Mouse (Mus musculus): ENCODE measurements at regions not wholly inside any gene's neighbourhood (a gene's known extent, or its start where the extent isn't known, plus 50 kb on each side); places are given as distances from the start of the nearest gene placed in this dataset.

DNA sequence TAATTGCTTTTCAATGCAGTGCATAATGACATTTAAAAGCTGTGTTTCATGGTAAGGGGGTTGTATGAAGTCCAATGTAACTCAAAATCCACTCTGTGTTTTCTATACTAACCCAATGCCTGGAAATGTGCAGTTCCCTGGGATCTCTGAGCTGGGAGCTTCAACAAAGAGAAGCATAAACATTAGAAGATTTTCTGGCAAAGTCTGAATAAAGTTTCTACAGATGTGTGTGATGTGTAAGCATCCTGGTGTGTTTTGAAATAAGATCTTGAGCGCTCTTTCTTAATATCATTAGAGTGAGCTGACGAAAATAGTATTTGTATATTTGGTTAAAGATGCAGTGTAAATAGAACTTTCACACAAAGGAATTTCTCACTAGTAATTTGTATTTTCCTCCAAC lies 212.2 kb upstream of the Ferd3l start:
- no peak for DNase-seq

DNA sequence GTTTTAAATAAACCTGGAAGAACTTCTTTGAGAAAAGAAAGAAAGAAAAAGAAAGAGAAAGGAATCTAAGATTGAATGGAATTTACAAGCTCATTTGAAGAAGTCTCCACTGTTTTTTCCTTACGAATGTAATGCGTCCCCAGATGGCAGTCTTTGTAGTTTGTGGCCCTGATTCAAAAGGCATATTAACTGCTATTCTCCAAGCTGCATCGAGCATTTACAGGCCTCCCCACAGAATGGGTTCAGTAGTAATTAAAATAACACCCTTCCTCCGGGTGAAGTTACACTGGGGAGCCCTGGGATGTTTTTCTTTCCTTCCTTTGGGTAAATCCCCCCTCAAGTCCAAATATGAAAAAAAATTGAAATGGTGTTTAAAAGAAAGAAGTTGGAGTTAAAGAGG lies 211.2 kb upstream of the Ferd3l start:
- no peak for DNase-seq

DNA sequence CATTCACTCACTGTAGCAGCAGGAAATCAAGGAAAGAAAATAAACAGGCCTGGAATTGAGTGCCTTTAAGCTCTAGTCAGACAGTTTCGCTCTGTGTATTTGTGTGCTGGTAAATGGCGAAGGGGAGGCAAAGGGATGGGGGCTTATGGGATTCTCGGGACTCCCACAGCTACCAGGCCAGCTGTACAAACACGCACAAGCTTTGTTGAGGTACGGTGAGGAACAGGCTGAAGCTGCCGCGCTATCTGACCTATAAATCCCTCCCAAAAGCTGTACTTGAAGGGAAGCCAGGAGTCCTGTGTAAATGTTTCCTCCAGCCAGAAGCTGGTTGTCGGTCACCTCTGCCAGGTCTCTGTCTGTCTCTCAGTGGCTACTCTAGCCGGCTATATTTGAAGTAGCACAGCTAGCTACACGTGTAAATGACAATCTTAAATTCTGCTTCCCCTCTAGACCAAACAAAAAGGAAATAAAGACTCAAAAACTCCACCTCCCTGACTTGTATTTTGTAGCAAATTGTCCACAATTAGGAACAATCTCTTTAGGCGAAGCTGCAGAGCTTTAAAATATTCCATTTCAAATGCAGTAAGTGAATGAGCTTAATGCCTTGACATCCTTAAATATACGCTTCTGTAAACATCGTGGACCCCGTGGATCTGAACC lies 210.5 kb upstream of the Ferd3l start:
- peak; percentile 2 for DNase-seq

DNA sequence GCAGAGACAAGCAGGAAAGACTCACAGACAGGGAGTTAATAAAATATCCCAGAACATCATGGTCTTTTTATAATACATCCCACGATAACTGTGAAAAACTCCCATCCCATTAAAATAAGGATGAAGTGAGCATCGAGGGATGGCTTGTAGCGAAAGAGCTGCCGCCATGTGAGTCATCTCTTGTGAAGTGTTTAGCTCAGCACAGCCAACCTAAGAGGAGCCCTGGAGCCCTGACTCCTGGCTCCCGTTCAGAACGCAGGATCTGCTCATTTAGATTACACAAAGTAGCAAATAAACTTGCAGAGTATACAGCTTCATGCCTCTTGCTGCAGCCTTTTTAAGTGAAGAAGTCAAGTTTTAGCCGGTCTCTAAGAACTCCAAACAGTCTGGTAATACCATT lies 209.2 kb upstream of the Ferd3l start:
- no peak for DNase-seq

DNA sequence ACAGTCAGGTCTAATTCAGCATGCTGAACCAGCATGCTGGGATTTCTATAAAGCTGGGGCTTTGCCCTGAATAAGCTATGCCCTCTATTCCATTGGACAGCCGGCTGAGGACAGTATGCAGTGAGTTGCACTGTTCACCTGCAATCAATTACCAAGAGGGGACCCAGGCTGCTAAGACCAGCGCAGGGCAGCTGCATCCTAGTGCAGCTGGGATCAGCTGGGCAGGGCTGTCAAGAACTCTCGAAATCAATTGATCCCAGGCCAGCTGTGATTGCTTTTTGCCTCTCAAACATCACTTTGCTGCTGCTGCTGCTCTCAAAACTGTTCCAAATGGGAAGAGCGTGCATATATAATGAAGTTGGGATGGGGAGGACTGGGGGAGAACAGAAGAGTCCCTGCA lies 196.3 kb upstream of the Ferd3l start:
- no peak for DNase-seq

DNA sequence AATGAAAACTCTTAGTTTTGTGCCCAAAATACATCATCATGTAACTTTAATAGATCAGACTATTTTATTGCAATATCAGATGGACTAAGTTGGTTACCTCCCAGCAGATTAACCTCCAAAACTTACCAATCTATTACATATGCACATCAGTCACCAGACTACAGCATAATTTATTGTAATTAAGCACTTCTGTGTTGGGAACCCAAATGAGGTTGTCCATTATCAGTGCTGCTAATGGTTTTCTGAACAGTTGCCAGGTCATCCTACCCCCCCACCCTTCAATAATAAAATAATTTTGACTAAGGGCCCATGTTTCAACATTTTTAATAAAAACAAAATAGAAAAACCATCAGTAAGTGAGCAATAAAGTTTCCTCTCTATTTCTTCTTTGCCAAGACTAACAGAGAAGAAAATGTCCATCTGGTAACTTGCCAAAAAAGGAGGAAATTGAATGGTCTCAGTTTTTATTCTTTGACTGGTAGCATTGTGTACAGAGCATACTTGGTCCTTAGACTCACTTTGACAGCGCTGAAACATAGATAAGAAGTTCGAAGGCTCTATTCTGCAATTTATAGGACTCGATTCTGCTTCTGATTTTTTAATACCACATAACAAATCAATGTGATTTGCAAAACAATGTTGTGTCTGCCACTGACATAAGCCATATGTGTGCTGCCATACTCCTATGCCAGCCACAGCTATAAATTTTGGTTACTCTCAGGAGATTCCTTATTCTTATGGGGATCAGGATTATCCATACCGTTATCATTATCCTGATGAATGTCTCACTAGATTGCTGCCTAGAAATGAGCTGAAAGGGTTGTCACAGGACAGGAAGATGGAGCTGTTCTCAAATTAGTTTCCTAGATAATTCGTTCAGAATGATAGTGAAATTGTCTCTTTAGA lies 152.4 kb upstream of the Ferd3l start:
- DNase-seq, result no peak

DNA sequence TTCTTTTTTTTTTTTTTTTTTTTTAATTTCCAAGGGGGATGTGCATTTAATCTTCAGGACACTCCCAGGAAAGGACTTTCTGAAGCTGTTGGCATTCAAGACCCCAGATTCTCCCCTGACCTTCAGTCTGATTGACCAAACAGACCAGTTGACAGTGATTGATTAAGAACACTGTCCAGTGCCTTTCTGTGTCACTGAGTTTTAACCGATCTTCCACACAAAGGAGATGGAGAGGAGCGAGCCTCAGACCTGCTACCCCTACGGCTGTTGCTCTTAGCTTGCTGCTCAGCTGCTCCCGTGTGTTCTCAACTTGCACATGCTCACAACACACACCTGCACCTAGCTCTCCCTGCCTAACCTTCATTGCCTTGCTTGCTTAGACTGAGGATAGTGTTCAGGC lies 149.7 kb upstream of the Ferd3l start:
- no peak for DNase-seq

DNA sequence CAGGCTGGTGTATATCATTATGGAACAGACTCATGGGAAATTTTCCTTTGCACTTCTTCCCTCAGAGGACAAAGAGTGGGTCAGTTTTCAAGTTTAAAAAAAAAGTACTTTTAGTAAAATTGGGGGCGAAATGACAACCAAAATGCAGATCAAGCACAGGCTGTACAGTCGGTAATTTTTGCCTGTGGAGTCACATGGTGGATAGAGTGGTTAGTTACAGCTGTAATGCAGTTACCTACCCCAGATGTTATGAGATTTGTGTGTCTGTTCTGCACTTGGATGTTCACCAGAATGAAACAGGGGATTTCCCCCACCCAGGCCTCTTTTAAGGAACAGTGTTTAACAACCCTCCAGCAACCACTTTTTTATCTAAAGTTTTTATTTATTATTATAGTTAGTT lies 148.3 kb upstream of the Ferd3l start:
- DNase-seq, result no peak

DNA sequence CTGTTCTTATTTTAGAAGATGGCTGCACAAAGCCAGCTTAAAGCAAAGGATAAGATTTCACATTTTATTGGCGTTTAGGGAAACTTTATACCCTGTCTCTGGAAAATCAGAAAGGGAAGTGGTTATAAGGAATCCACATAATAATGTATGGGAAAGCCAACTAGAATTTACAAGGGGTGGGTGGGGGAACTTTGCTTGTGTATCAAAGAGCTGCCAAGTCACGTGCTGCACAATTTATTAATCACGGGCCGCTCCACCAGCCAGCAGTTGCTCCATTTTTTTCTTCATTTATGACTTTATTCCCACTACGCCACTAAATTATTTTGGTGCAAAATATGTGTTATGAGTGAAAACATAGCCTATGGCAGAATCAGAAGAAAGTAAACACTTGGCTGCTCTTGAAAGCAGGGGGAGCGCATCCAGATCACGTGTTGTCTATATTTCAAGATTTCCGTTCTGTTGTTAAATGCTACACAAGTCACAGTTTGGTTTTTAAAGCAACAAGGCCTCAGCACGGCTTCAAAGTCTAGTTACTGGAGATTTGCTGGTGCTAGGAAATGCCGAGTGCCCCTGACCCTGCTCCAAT lies 123.9 kb upstream of the Ferd3l start:
- no peak for DNase-seq

DNA sequence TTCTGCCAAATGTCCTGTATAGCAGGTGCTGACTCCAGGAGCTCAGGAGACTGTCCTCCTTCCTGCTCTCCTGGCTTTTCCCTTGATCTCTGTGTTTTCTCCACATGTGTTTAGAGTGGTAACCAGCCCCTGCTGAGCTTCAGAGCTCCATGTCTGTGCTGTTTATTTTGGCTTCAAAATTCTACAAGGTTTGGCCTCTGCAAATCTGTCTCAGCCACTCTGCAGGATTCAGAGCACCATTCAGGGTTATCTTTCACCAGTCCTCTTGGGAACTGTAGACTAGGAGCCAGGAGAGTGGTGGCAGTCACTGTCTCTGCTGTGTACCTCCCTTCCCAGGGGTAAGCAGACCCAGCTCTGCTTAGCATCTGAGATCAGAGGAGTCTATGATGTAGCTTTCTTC lies 102.7 kb upstream of the Ferd3l start:
- no peak for DNase-seq

DNA sequence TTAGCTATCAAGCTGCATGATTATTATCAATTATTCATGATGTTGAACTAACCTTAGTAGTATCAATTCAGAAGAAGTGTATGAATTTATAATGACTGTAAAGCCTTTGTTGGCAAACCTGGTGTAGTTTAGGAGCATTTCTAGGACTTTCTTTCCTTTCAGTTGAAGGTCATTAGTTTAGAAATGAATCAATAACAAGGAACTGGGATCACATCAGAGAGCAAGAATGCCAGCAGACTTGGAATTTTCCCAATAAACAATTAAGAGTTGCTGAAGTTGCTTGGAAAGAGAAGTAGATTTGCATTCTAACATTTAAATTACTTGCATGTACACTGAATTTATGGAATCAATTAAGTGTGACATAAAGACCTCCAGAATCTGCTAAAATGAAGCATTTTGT lies 79.1 kb upstream of the Ferd3l start:
- no peak for DNase-seq

DNA sequence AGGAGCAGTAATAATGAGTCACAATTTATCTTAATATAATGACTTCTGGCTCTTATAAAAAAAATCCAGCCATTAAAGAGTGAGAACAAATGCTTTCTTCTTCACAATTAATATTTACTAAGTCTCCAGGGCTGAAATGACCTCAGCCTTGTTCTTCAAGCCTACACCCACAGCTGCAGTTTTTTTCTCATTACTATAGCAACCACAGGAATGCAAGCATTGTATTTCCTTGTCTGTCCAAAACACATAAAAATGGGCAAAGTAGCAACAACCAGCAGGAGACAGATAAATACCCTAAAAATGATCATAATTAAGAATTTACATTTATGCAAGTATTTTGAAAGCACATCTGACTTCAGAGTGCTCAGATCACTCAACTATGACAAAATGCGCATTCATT lies 76.5 kb upstream of the Ferd3l start:
- no peak for DNase-seq
